Mouse (Mus musculus) thymus, postnatal 25 days (tissue): ENCODE measurements around the gene Dmrtc1c2.
"Not testable (repeated sequence)": the region's sequence is repeated elsewhere in the genome, so short reads cannot be mapped to it uniquely, and the experiment has no call there.

ENCODE experiments used
- DNase-seq: peaks from one replicate; pipeline ENCODE4 v3.0.0; 2022

Gene Dmrtc1c2

GRCm38 (mm10) chrX:102854516-102854915, at the start of gene Dmrtc1c2:
Gene Dmrtc1c2 (minus strand): TSS chrX:102854616.
- DNase-seq, result not testable (repeated sequence)

GRCm38 (mm10) chrX:102867871-102868270, 13.5 kb upstream of the Dmrtc1c2 start, which contains the start of gene 1700031F05Rik:
Gene 1700031F05Rik (minus strand): TSS chrX:102867971.
- DNase-seq, result no peak

GRCm38 (mm10) chrX:102812311-102812710, 42.1 kb downstream of the Dmrtc1c2 start:
- DNase-seq, result no peak

GRCm38 (mm10) chrX:102802663-102803062, 51.8 kb downstream of the Dmrtc1c2 start, which contains the start of gene Dmrtc1c1:
Gene Dmrtc1c1 (plus strand): TSS chrX:102802963.
- not testable (repeated sequence) for DNase-seq
